Mouse (Mus musculus) ES-Bruce4 (cell line): ENCODE results near the gene Prr30. TPM values are rescaled to one million over a fixed set of nuclear protein-coding genes. Genes with fewer than 3 reads are reported as not detected.
"Not testable (repeated sequence)": the region's sequence is repeated elsewhere in the genome, so short reads cannot be mapped to it uniquely, and the experiment has no call there.

Experiments used
- H3K27ac ChIP-seq: 2 replicates; pipeline ENCODE4 v1.5.1; 2012; ENCODE audit warnings: low read length, inconsistent platforms; ENCODE audit not compliant: insufficient read depth
- H3K27me3 ChIP-seq: 2 replicates; pipeline ENCODE4 v1.6.1; 2012; ENCODE audit warnings: mild to moderate bottlenecking, low read length, inconsistent platforms; ENCODE audit not compliant: control insufficient read depth, poor library complexity, insufficient read depth, severe bottlenecking
- H3K36me3 ChIP-seq: 2 replicates; pipeline ENCODE4 v1.6.1; 2012; ENCODE audit warnings: inconsistent platforms, mild to moderate bottlenecking, low read length, moderate library complexity; ENCODE audit not compliant: control insufficient read depth, poor library complexity, insufficient read depth, severe bottlenecking
- H3K4me1 ChIP-seq: one replicate; pipeline ENCODE4 v1.8.1; 2011; ENCODE audit warnings: low read length; ENCODE audit not compliant: control insufficient read depth, insufficient read depth
- H3K4me3 ChIP-seq: 2 replicates; pipeline ENCODE4 v1.5.1; 2011; ENCODE audit warnings: low read depth, mild to moderate bottlenecking, low read length
- H3K9ac ChIP-seq: 2 replicates; pipeline ENCODE4 v1.6.1; 2012; ENCODE audit warnings: low read depth, mild to moderate bottlenecking, inconsistent platforms; ENCODE audit not compliant: poor library complexity, severe bottlenecking
- H3K9me3 ChIP-seq: replicated peaks from 2 replicates; pipeline ENCODE4 v1.6.1; 2012; ENCODE audit warnings: mild to moderate bottlenecking, low read length, inconsistent platforms; ENCODE audit not compliant: control insufficient read depth, poor library complexity, insufficient read depth, severe bottlenecking
- CTCF ChIP-seq: IDR thresholded peaks from one replicate; pipeline ENCODE4 v1.8.1; 2011; ENCODE audit warnings: low read depth, low read length
- EP300 ChIP-seq: IDR thresholded peaks from 2 replicates; pipeline ENCODE4 v1.6.1; 2011; ENCODE audit warnings: low read depth, low read length; ENCODE audit not compliant: insufficient read depth
- POLR2A ChIP-seq: IDR thresholded peaks from one replicate; pipeline ENCODE4 v1.8.1; 2011; ENCODE audit warnings: low read length; ENCODE audit not compliant: insufficient read depth
- polyA plus RNA-seq: library from polyadenylated mRNA; stranded (reverse); fragments of >200 nt; gene quantifications from 2 replicates; pipeline ENCODE4 v1.2.4, GENCODE M21; 2011; ENCODE audit warnings: low read depth; ENCODE audit not compliant: missing spikeins, insufficient read depth, insufficient read length

Prr30 gene
- polyA plus RNA-seq, result not detected in 2 replicates

DNA sequence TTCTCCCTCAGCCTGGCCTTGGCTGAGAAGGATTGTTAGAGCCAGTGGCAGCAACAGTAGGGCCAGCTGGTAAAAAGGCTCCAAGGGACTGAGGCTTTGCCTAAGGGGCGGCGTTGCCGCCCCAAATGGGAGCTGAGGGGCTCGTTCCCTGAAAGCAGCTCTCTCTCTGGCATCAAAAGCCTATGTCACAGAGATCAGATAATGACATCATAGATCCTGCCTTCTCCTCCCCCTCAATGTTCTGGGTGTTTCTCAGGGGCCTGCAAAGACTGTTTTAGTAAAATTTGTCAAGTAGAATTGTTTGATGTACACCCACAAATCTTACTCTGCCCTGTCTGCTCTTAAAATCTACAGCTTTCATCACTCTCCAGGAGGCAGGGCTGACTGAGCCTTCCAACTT is at the start of gene Prr30:
Gene Prr30, minus strand, starts transcription at position 101 of the 400 bp plus-strand sequence.
- H3K9me3 ChIP-seq, result no peaks in the 10 kb centered on the region
- no peak for TF ChIP-seq CTCF
- TF ChIP-seq POLR2A, result no peak
- no peak for TF ChIP-seq EP300
- no peak within 1 kb of the TSS for H3K4me3 ChIP-seq
- no peaks in the 10 kb centered on the region for H3K36me3 ChIP-seq
- H3K27ac ChIP-seq, result no peak within 1 kb of the TSS
- no peak within 1 kb of the TSS for H3K9ac ChIP-seq
- no peaks in the 10 kb centered on the region for H3K4me1 ChIP-seq
- H3K27me3 ChIP-seq, result no peaks in the 10 kb centered on the region

GRCm38 (mm10) chr14:101246793-101247192 is 46.7 kb upstream of the Prr30 start:
- no peaks in the 10 kb centered on the region for H3K27me3 ChIP-seq
- no peak overlapping the region for H3K4me3 ChIP-seq
- no peak overlapping the region for H3K9ac ChIP-seq
- TF ChIP-seq POLR2A (no peak), EP300 (no peak), CTCF (no peak)
- no peaks in the 10 kb centered on the region for H3K36me3 ChIP-seq
- H3K27ac ChIP-seq, result no peak overlapping the region
- H3K9me3 ChIP-seq, result 0 out of 2 replicates have a peak, but pooled peaks cover 3% of the 10 kb centered on the region
- H3K4me1 ChIP-seq, result no peaks in the 10 kb centered on the region

DNA sequence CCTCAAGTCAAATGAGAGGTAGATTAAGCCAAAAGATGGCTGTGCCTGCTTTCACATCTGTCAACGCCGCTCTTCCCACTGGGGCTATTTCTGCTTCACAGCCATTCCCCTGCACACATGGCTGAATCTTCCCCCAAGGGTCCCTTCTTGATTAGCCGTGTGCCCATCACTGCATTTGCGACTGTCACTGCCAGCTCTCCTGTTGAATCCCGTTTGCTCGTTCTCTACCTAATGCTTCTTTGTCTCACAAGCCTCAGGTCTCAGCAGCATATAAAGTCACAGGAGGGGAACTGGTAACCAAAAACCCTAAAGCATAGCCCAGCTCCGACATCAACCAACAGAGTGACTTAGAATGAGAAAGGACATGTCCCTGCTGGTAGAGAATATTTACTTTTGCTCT is 45.6 kb upstream of the Prr30 start:
- no peaks in the 10 kb centered on the region for H3K4me1 ChIP-seq
- H3K36me3 ChIP-seq, result no peaks in the 10 kb centered on the region
- 0 out of 2 replicates have a peak, but pooled peaks cover 3% of the 10 kb centered on the region for H3K9me3 ChIP-seq
- TF ChIP-seq EP300 (no peak), POLR2A (no peak), CTCF (no peak)
- no peaks in the 10 kb centered on the region for H3K27me3 ChIP-seq
- no peak overlapping the region for H3K9ac ChIP-seq
- H3K4me3 ChIP-seq, result no peak overlapping the region
- no peak overlapping the region for H3K27ac ChIP-seq

- H3K9me3 ChIP-seq, H3K4me1 ChIP-seq, H3K36me3 ChIP-seq, H3K4me3 ChIP-seq, H3K27ac ChIP-seq, H3K9ac ChIP-seq, H3K27me3 ChIP-seq: not testable (repeated sequence)
Measured at GRCm38 (mm10) chr14:101244441-101244840, 44.3 kb upstream of the Prr30 start.

- no peaks in the 10 kb centered on the region for H3K4me1 ChIP-seq
- no peaks in the 10 kb centered on the region for H3K27me3 ChIP-seq
- peaks cover 3% of the 10 kb centered on the region; the same call in 1 of the 2 replicates for H3K9me3 ChIP-seq
- TF ChIP-seq POLR2A, result no peak
- no peak for TF ChIP-seq CTCF
- no peak for TF ChIP-seq EP300
- no peak overlapping the region for H3K9ac ChIP-seq
- H3K27ac ChIP-seq, result no peak overlapping the region
- H3K4me3 ChIP-seq, result no peak overlapping the region
- H3K36me3 ChIP-seq, result no peaks in the 10 kb centered on the region
Measured at GRCm38 (mm10) chr14:101237965-101238364, 37.8 kb upstream of the Prr30 start.

GRCm38 (mm10) chr14:101229068-101229467 is 28.9 kb upstream of the Prr30 start:
- Histone ChIP-seq H3K4me3 (no peak overlapping the region), H3K9me3 (no peaks in the 10 kb centered on the region), H3K27me3 (no peaks in the 10 kb centered on the region), H3K36me3 (no peaks in the 10 kb centered on the region), H3K4me1 (no peaks in the 10 kb centered on the region), H3K27ac (no peak overlapping the region), H3K9ac (no peak overlapping the region)
- TF ChIP-seq CTCF (no peak), EP300 (no peak), POLR2A (no peak)
